In the genomic region with DNA sequence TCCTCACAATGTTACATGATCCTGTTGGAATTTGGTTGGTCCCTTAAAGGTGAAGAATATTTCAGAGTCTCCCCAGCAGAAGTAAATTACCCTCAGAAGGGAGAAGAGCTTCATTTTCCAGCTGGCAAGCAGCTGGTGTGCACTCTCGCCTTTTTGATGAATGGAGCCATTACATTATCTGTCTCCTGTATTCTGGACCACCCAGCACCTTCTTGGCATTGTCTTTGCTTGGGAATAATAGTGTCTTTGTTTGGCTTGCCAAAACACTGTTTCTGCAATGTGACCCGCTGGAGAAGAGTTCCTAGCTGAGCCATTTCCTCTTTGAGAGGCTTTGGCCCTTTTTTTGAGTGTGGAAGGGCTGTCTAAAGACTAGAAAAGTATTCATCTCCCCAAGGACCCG, we compare ENCODE assay signal across 8 mouse cellular contexts.
A peak's percentile ranks its signal among the peaks of the same experiment; 100 is the strongest.
DNase-seq lines count a peak whose midpoint lies in the region; ATAC-seq lines count a peak whose summit lies in the region.

No protein-coding gene starts in this region.

- intact Hi-C loops in left cerebral cortex, postnatal 4 days (cut with DNase I), result no loop called here
- intact Hi-C loops in left cerebral cortex, postnatal 36 days (cut with DNase I), result no loop called here

- ATAC-seq in cerebellum, adult (ENCODE audit: insufficient number of reproducible peaks, low FRiP score, low TSS enrichment), result 0 out of 2 replicates have a peak, but pooled peaks have one; percentile 26

- no peak for DNase-seq in cerebellum, postnatal 36 days
- peak; percentile 63 for DNase-seq in left cerebral cortex, postnatal 4 days
- DNase-seq in left cerebral cortex, postnatal 36 days (ENCODE audit: low spot score in 2 of 2), result no peak
- peak; percentile 58 to 67 for DNase-seq in heart, adult 9 months (ENCODE audit: low spot score in 2 of 2)
- peak; percentile 23 to 49 for DNase-seq in layer of hippocampus, postnatal 14 days (ENCODE audit: low spot score in 2 of 2)
- no peak for DNase-seq in urinary bladder, postnatal 25 days (ENCODE audit: low spot score)
- DNase-seq in B cell, adult 2 months, result no peak

Comparison
In these comparisons a context has a peak if more than half of its experiments do, and no peak if none do; other contexts are left out.
1. DNase-seq: peak in left cerebral cortex, postnatal 4 days (single experiment), heart, adult 9 months (2 of 2) and layer of hippocampus, postnatal 14 days (2 of 2); none in cerebellum, postnatal 36 days (0 of 2), left cerebral cortex, postnatal 36 days (0 of 2), urinary bladder, postnatal 25 days (single experiment) and B cell, adult 2 months (0 of 2).